In genomic region chr17:24721383-24721955, GRCm38 (mm10) we compare ENCODE assay signal across 9 mouse cellular contexts. TPM values are rescaled to one million over a fixed set of nuclear protein-coding genes. Genes with fewer than 3 reads are reported as not detected.
DNase-seq lines count a peak whose midpoint lies in the region; ATAC-seq and TF ChIP-seq lines count a peak whose summit lies in the region.
"Not testable (repeated sequence)": the region's sequence is repeated elsewhere in the genome, so short reads cannot be mapped to it uniquely, and the experiment has no call there.
"Had no signal": no experiment of that assay in that cellular context is flagged by ENCODE, and none has a peak within 500 bp of the region (broad histone marks: within the 10 kb centered on the region; RNA-seq: fewer than 3 reads in every experiment).

No protein-coding gene starts in this region.

- H3K36me3 ChIP-seq in forebrain, embryonic 14.5 days (ENCODE audit: control insufficient read depth, insufficient read depth, low read length), result peaks cover 31% of the 10 kb centered on the region
- peaks cover 13% of the 10 kb centered on the region for H3K36me3 ChIP-seq in heart, embryonic 16.5 days (ENCODE audit: control insufficient read depth, insufficient read depth)
- H3K36me3 ChIP-seq in intestine, postnatal 0 days (ENCODE audit: control insufficient read depth, insufficient read depth), result peaks cover 11% of the 10 kb centered on the region
- peaks cover 34% of the 10 kb centered on the region for H3K36me3 ChIP-seq in limb, embryonic 15.5 days
- H3K36me3 ChIP-seq in macrophage (ENCODE audit: inconsistent target), result not testable (repeated sequence)
- H3K36me3 ChIP-seq in neural tube, embryonic 12.5 days, result peaks cover 29% of the 10 kb centered on the region

- H3K79me2 ChIP-seq in macrophage (ENCODE audit: inconsistent target), result peaks cover 49% of the 10 kb centered on the region

- 0 out of 2 replicates have a peak, but pooled peaks have one; percentile 31 for TF ChIP-seq POLR2A in cortical plate, adult 2 months (IDR thresholded peaks at IDR 0.05; ENCODE audit: extremely low read depth, insufficient read depth, low read length)

- WGBS in forebrain, embryonic 14.5 days, result 66% methylated on average over 7 of the region's 7 CpGs
- 32% methylated on average over 7 of the region's 7 CpGs for WGBS in heart, embryonic 16.5 days
- WGBS in intestine, postnatal 0 days, result 32% methylated on average over 7 of the region's 7 CpGs
- WGBS in limb, embryonic 15.5 days, result 65% methylated on average over 7 of the region's 7 CpGs
- 76% methylated on average over 7 of the region's 7 CpGs for WGBS in macrophage (ENCODE audit: missing documents)
- WGBS in neural tube, embryonic 12.5 days, result 76% methylated on average over 7 of the region's 7 CpGs

- not testable (repeated sequence) for DNase-seq in forebrain, embryonic 14.5 days (ENCODE audit: low spot score)

- not testable (repeated sequence) for H3K27me3 ChIP-seq in forebrain, embryonic 14.5 days (replicated peaks; ENCODE audit: control insufficient read depth, insufficient read depth, low read length); heart, embryonic 16.5 days (ENCODE audit: control insufficient read depth, insufficient read depth, low read length); intestine, postnatal 0 days (replicated peaks; ENCODE audit: control insufficient read depth, insufficient read depth, low read length); limb, embryonic 15.5 days; neural tube, embryonic 12.5 days (replicated peaks)

- H3K9ac ChIP-seq in forebrain, embryonic 14.5 days (ENCODE audit: low read length), result peak overlapping the region; percentile 25; the same call in 1 of the 2 replicates
- H3K9ac ChIP-seq in heart, embryonic 16.5 days (ENCODE audit: low read length), result peak overlapping the region; percentile 41
- H3K9ac ChIP-seq in intestine, postnatal 0 days (ENCODE audit: low read depth, low read length), result peak overlapping the region; percentile 40
- peak overlapping the region; percentile 31; the same call in 1 of the 2 replicates for H3K9ac ChIP-seq in limb, embryonic 15.5 days
- H3K9ac ChIP-seq in neural tube, embryonic 12.5 days, result peak overlapping the region; percentile 56

- ATAC-seq in forebrain, embryonic 14.5 days; heart, embryonic 16.5 days (replicated peaks; ENCODE audit: extremely low read depth, insufficient read depth, low FRiP score); intestine, postnatal 0 days; limb, embryonic 15.5 days (ENCODE audit: insufficient number of reproducible peaks, low FRiP score, low TSS enrichment, low read depth); neural tube, embryonic 12.5 days (ENCODE audit: low FRiP score, low read depth): not testable (repeated sequence)

- peak overlapping the region; percentile 79 for H3K4me2 ChIP-seq in forebrain, embryonic 14.5 days (ENCODE audit: low read length)
- peak overlapping the region; percentile 77 for H3K4me2 ChIP-seq in heart, embryonic 16.5 days (ENCODE audit: low read depth, low read length)
- peak overlapping the region; percentile 67 for H3K4me2 ChIP-seq in intestine, postnatal 0 days (replicated peaks; ENCODE audit: low read depth)
- peak overlapping the region; percentile 74 for H3K4me2 ChIP-seq in limb, embryonic 15.5 days
- peak overlapping the region; percentile 94 for H3K4me2 ChIP-seq in neural tube, embryonic 12.5 days (replicated peaks)

- TF ChIP-seq CTCF in cortical plate, adult 2 months (IDR thresholded peaks at IDR 0.05; ENCODE audit: extremely low read depth, insufficient read depth, low read length); intestine, postnatal 0 days (IDR thresholded peaks at IDR 0.05; ENCODE audit: low read depth): not testable (repeated sequence)

- H3K4me3 ChIP-seq in cortical plate, adult 2 months (ENCODE audit: insufficient read depth, low read length), result 0 out of 2 replicates have a peak overlapping the region, but pooled peaks have one; percentile 51
- peak overlapping the region; percentile 64 for H3K4me3 ChIP-seq in forebrain, embryonic 14.5 days (ENCODE audit: low read depth, low read length)
- H3K4me3 ChIP-seq in heart, embryonic 16.5 days (ENCODE audit: low read length), result peak overlapping the region; percentile 90
- H3K4me3 ChIP-seq in intestine, postnatal 0 days (ENCODE audit: low read depth, low read length), result peak overlapping the region; percentile 82
- H3K4me3 ChIP-seq in limb, embryonic 15.5 days, result peak overlapping the region; percentile 75
- H3K4me3 ChIP-seq in macrophage (ENCODE audit: inconsistent target), result peak overlapping the region; percentile 68; the same call in 1 of the 2 replicates
- H3K4me3 ChIP-seq in neural tube, embryonic 12.5 days, result peak overlapping the region; percentile 26

- H3K9me3 ChIP-seq in forebrain, embryonic 14.5 days (replicated peaks; ENCODE audit: control insufficient read depth, low read length); heart, embryonic 16.5 days (replicated peaks; ENCODE audit: control insufficient read depth, low read length); intestine, postnatal 0 days (ENCODE audit: control insufficient read depth); limb, embryonic 15.5 days; neural tube, embryonic 12.5 days: not testable (repeated sequence)

- H3K27ac ChIP-seq in cortical plate, adult 2 months (ENCODE audit: insufficient read depth, low read length); forebrain, embryonic 14.5 days (ENCODE audit: low read depth, low read length); heart, embryonic 16.5 days (ENCODE audit: low read length); intestine, postnatal 0 days (ENCODE audit: low read depth, low read length); limb, embryonic 15.5 days; macrophage; neural tube, embryonic 12.5 days: not testable (repeated sequence)

- H3K4me1 ChIP-seq in cortical plate, adult 2 months (ENCODE audit: control insufficient read depth, insufficient read depth, low read length); intestine, postnatal 0 days (replicated peaks; ENCODE audit: control insufficient read depth, insufficient read depth, low read length): not testable (repeated sequence)
- H3K4me1 ChIP-seq in forebrain, embryonic 14.5 days (ENCODE audit: control insufficient read depth, insufficient read depth, low read length), result peaks cover 20% of the 10 kb centered on the region
- H3K4me1 ChIP-seq in heart, embryonic 16.5 days (ENCODE audit: control insufficient read depth, insufficient read depth, low read length), result peaks cover 26% of the 10 kb centered on the region
- peaks cover 32% of the 10 kb centered on the region for H3K4me1 ChIP-seq in limb, embryonic 15.5 days
- H3K4me1 ChIP-seq in neural tube, embryonic 12.5 days, result peaks cover 35% of the 10 kb centered on the region

RNA-seq across cellular contexts. Expression of gene Ndufb10, which starts 2.8 kb away (rescaled TPM):
- polyA plus RNA-seq in cortical plate, adult 2 months (2012; rRNA removed), result 428 and 431 TPM in 2 replicates
- 301 and 312 TPM in 2 replicates for polyA plus RNA-seq in forebrain, embryonic 14.5 days (2014; fragmentation: Nextera tagmentation; extraction: Ambion mirVana)
- polyA plus RNA-seq in heart, embryonic 16.5 days (2015; fragmentation: Nextera tagmentation; extraction: Ambion mirVana), result 570 and 615 TPM in 2 replicates
- polyA plus RNA-seq in intestine, postnatal 0 days (2015; fragmentation: Nextera tagmentation; extraction: Ambion mirVana), result 406 and 413 TPM in 2 replicates
- polyA plus RNA-seq in limb, embryonic 15.5 days (2015; fragmentation: Nextera tagmentation; extraction: Ambion mirVana), result 208 and 226 TPM in 2 replicates
- total RNA-seq in macrophage (2018; cell fraction: chromatin; rRNA removed), result 10 to 100 TPM in 16 of 26 experiments, 1 to 10 TPM in 9, not detected in 1; 2.8 to 47.0 (median 13.3) TPM
- 100 to 1,000 TPM in 20 of 26 experiments, 10 to 100 TPM in 6; 88.8 to 161 (median 114) TPM for total RNA-seq in macrophage (2018; cell fraction: cytosol; rRNA removed)
- total RNA-seq in macrophage (2018; cell fraction: nucleus; rRNA removed), result 10 to 100 TPM; 13.9 to 49.7 (median 27.9) TPM
- polyA plus RNA-seq in macrophage (2018), result 128 to 178 TPM (median 156 TPM) in 3 replicates
- polyA plus RNA-seq in neural tube, embryonic 12.5 days (2016; fragmentation: Nextera tagmentation; extraction: Ambion mirVana), result 230 and 240 TPM in 2 replicates

RNA-seq across cellular contexts. Expression of gene Rps2, which starts 3.6 kb away (rescaled TPM):
- 980 and 1,011 TPM in 2 replicates for polyA plus RNA-seq in cortical plate, adult 2 months (2012; rRNA removed)
- 888 and 1,063 TPM in 2 replicates for polyA plus RNA-seq in forebrain, embryonic 14.5 days (2014; fragmentation: Nextera tagmentation; extraction: Ambion mirVana)
- 843 and 891 TPM in 2 replicates for polyA plus RNA-seq in heart, embryonic 16.5 days (2015; fragmentation: Nextera tagmentation; extraction: Ambion mirVana)
- 757 and 776 TPM in 2 replicates for polyA plus RNA-seq in intestine, postnatal 0 days (2015; fragmentation: Nextera tagmentation; extraction: Ambion mirVana)
- polyA plus RNA-seq in limb, embryonic 15.5 days (2015; fragmentation: Nextera tagmentation; extraction: Ambion mirVana), result 1,428 and 1,497 TPM in 2 replicates
- total RNA-seq in macrophage (2018; cell fraction: chromatin; rRNA removed), result 100 to 1,000 TPM in 22 of 26 experiments, 10 to 100 TPM in 4; 81.2 to 406 (median 129) TPM
- total RNA-seq in macrophage (2018; cell fraction: cytosol; rRNA removed), result 1,000 to 10,000 TPM in 13 of 26 experiments, 100 to 1,000 TPM in 13; 642 to 1,364 (median 989) TPM
- 100 to 1,000 TPM; 194 to 490 (median 261) TPM for total RNA-seq in macrophage (2018; cell fraction: nucleus; rRNA removed)
- polyA plus RNA-seq in macrophage (2018), result 612 to 1,759 TPM (median 1,226 TPM) in 3 replicates
- 826 and 871 TPM in 2 replicates for polyA plus RNA-seq in neural tube, embryonic 12.5 days (2016; fragmentation: Nextera tagmentation; extraction: Ambion mirVana)

RNA-seq across cellular contexts. Expression of gene Rnf151, which starts 3.6 kb away (rescaled TPM):
- 0.32 and 0.33 TPM in 2 replicates for polyA plus RNA-seq in cortical plate, adult 2 months (2012; rRNA removed)
- polyA plus RNA-seq in forebrain, embryonic 14.5 days (2014; fragmentation: Nextera tagmentation; extraction: Ambion mirVana), result not detected in 2 replicates
- not detected in 2 replicates for polyA plus RNA-seq in heart, embryonic 16.5 days (2015; fragmentation: Nextera tagmentation; extraction: Ambion mirVana)
- polyA plus RNA-seq in intestine, postnatal 0 days (2015; fragmentation: Nextera tagmentation; extraction: Ambion mirVana), result not detected in 2 replicates
- polyA plus RNA-seq in limb, embryonic 15.5 days (2015; fragmentation: Nextera tagmentation; extraction: Ambion mirVana), result 0.29 TPM in 1 of 2 replicates, not detected in the other
- total RNA-seq in macrophage (2018; cell fraction: chromatin; rRNA removed), result 1 to 10 TPM in 1 of 26 experiments, under 1 TPM in 4, not detected in 21; 0.52 to 1.0 (median 0.70) TPM
- total RNA-seq in macrophage (2018; cell fraction: cytosol; rRNA removed), result not detected
- 1 to 10 TPM in 2 of 26 experiments, under 1 TPM in 3, not detected in 21; 0.44 to 1.5 (median 0.57) TPM for total RNA-seq in macrophage (2018; cell fraction: nucleus; rRNA removed)
- polyA plus RNA-seq in macrophage (2018), result not detected in 3 replicates
- polyA plus RNA-seq in neural tube, embryonic 12.5 days (2016; fragmentation: Nextera tagmentation; extraction: Ambion mirVana), result not detected in 2 replicates
- total RNA-seq: gastrocnemius, postnatal 25 days; hematopoietic stem cell, adult 5-6 weeks had no signal

RNA-seq across cellular contexts. Expression of gene Rpl3l, which starts 6.2 kb away (rescaled TPM):
- 0.48 and 0.57 TPM in 2 replicates for polyA plus RNA-seq in cortical plate, adult 2 months (2012; rRNA removed)
- polyA plus RNA-seq in forebrain, embryonic 14.5 days (2014; fragmentation: Nextera tagmentation; extraction: Ambion mirVana), result not detected in 2 replicates
- 1.7 and 2.4 TPM in 2 replicates for polyA plus RNA-seq in heart, embryonic 16.5 days (2015; fragmentation: Nextera tagmentation; extraction: Ambion mirVana)
- 0.27 TPM in 1 of 2 replicates, not detected in the other for polyA plus RNA-seq in intestine, postnatal 0 days (2015; fragmentation: Nextera tagmentation; extraction: Ambion mirVana)
- 0.30 TPM in 1 of 2 replicates, not detected in the other for polyA plus RNA-seq in limb, embryonic 15.5 days (2015; fragmentation: Nextera tagmentation; extraction: Ambion mirVana)
- not detected for total RNA-seq in macrophage (2018; cell fraction: chromatin; rRNA removed)
- total RNA-seq in macrophage (2018; cell fraction: cytosol; rRNA removed), result under 1 TPM in 3 of 26 experiments, not detected in 23; 0.17 to 0.22 (median 0.20) TPM
- total RNA-seq in macrophage (2018; cell fraction: nucleus; rRNA removed), result under 1 TPM in 1 of 26 experiments, not detected in 25; 0.75 TPM
- polyA plus RNA-seq in macrophage (2018), result not detected in 3 replicates
- polyA plus RNA-seq in neural tube, embryonic 12.5 days (2016; fragmentation: Nextera tagmentation; extraction: Ambion mirVana), result not detected in 2 replicates
- total RNA-seq: hematopoietic stem cell, adult 5-6 weeks had no signal

RNA-seq across cellular contexts. Expression of gene Tbl3, which starts 14.0 kb away (rescaled TPM):
- 53.0 and 53.7 TPM in 2 replicates for polyA plus RNA-seq in cortical plate, adult 2 months (2012; rRNA removed)
- 85.3 and 86.1 TPM in 2 replicates for polyA plus RNA-seq in forebrain, embryonic 14.5 days (2014; fragmentation: Nextera tagmentation; extraction: Ambion mirVana)
- polyA plus RNA-seq in heart, embryonic 16.5 days (2015; fragmentation: Nextera tagmentation; extraction: Ambion mirVana), result 44.3 and 47.5 TPM in 2 replicates
- polyA plus RNA-seq in intestine, postnatal 0 days (2015; fragmentation: Nextera tagmentation; extraction: Ambion mirVana), result 23.8 and 25.2 TPM in 2 replicates
- 57.3 and 59.0 TPM in 2 replicates for polyA plus RNA-seq in limb, embryonic 15.5 days (2015; fragmentation: Nextera tagmentation; extraction: Ambion mirVana)
- 10 to 100 TPM in 25 of 26 experiments, 1 to 10 TPM in 1; 8.7 to 36.7 (median 20.1) TPM for total RNA-seq in macrophage (2018; cell fraction: chromatin; rRNA removed)
- total RNA-seq in macrophage (2018; cell fraction: cytosol; rRNA removed), result 10 to 100 TPM in 25 of 26 experiments, 1 to 10 TPM in 1; 9.6 to 20.1 (median 15.0) TPM
- 10 to 100 TPM in 21 of 26 experiments, 1 to 10 TPM in 5; 5.1 to 28.2 (median 13.1) TPM for total RNA-seq in macrophage (2018; cell fraction: nucleus; rRNA removed)
- 10.6 to 22.6 TPM (median 18.7 TPM) in 3 replicates for polyA plus RNA-seq in macrophage (2018)
- polyA plus RNA-seq in neural tube, embryonic 12.5 days (2016; fragmentation: Nextera tagmentation; extraction: Ambion mirVana), result 91.5 and 95.3 TPM in 2 replicates

Comparison
In these comparisons a context has a peak if more than half of its experiments do, and no peak if none do; other contexts are left out.
1. H3K4me3 ChIP-seq: peak in every context shown above with its lines; median percentile 90 in heart, embryonic 16.5 days; 82 in intestine, postnatal 0 days; 75 in limb, embryonic 15.5 days; 68 in macrophage; 64 in forebrain, embryonic 14.5 days; 51 in cortical plate, adult 2 months; 26 in neural tube, embryonic 12.5 days.